14 mouse cellular contexts compared by ENCODE assay signal in genomic region chr11:73207621-73208020, GRCm38 (mm10). TPM values are rescaled to one million over a fixed set of nuclear protein-coding genes. Genes with fewer than 3 reads are reported as not detected.
DNase-seq lines count a peak whose midpoint lies in the region; TF ChIP-seq lines count a peak whose summit lies in the region.
"Had no signal": no experiment of that assay in that cellular context is flagged by ENCODE, and none has a peak within 500 bp of the region (broad histone marks: within the 10 kb centered on the region; RNA-seq: fewer than 3 reads in every experiment).

No protein-coding gene starts in this region.

- no peak for TF ChIP-seq POLR2A in kidney, adult 2 months (IDR thresholded peaks at IDR 0.05; ENCODE audit: low read depth, low read length)

- no peak for DNase-seq in kidney, adult 2 months
- no peak for DNase-seq in kidney, postnatal 14 days
- DNase-seq in thymus, postnatal 25 days: peak; percentile 27
- DNase-seq in thymus, postnatal 10 days (ENCODE audit: low spot score in 2 of 2): no peak
- DNase-seq in induced T-regulatory cell, adult 2 months (ENCODE audit: low read depth): peak; percentile 52
- no peak for DNase-seq in cerebellum, adult 9-10 months
- DNase-seq in urinary bladder, postnatal 10 days (ENCODE audit: low spot score): no peak
- no peak for DNase-seq in embryo, embryonic 10 days (ENCODE audit: low spot score)
- DNase-seq: kidney, adult 9 months; lung, postnatal 14 days had no signal

- H3K27me3 ChIP-seq in kidney, adult 2 months (replicated peaks; ENCODE audit: control insufficient read depth, insufficient read depth, low read length): no peaks in the 10 kb centered on the region
- H3K27me3 ChIP-seq: limb, embryonic 12.5 days had no signal

- H3K4me3 ChIP-seq in kidney, adult 2 months (ENCODE audit: insufficient read depth, low read depth, low read length): no peak overlapping the region
- H3K4me3 ChIP-seq: heart, embryonic 10.5 days; hindbrain, embryonic 10.5 days; limb, embryonic 12.5 days had no signal

- peak; percentile 45 for TF ChIP-seq CTCF in kidney, adult 2 months (conservative IDR thresholded peaks at IDR 0.05; ENCODE audit: insufficient read depth, insufficient read length, low read depth, low read length)

- H3K27ac ChIP-seq in kidney, adult 2 months (ENCODE audit: insufficient read depth, low read depth, low read length): no peak overlapping the region
- H3K27ac ChIP-seq: heart, embryonic 10.5 days; hindbrain, embryonic 10.5 days; limb, embryonic 12.5 days had no signal

- WGBS in kidney, adult 2 months: 84% methylated on average over 2 of the region's 2 CpGs

- H3K36me3 ChIP-seq in kidney, adult 2 months (ENCODE audit: control insufficient read depth, insufficient read depth, low read length): no peaks in the 10 kb centered on the region
- H3K36me3 ChIP-seq: heart, embryonic 10.5 days; hindbrain, embryonic 10.5 days; limb, embryonic 12.5 days had no signal

- H3K4me1 ChIP-seq in kidney, adult 2 months (ENCODE audit: control insufficient read depth, insufficient read depth, low read length): no peaks in the 10 kb centered on the region
- H3K4me1 ChIP-seq: heart, embryonic 10.5 days; hindbrain, embryonic 10.5 days; limb, embryonic 12.5 days had no signal

RNA-seq across cellular contexts. Expression of gene Shpk, which starts 8.4 kb away (rescaled TPM):
- polyA plus RNA-seq in kidney, adult 2 months (2012; rRNA removed): 17.7 and 18.5 TPM in 2 replicates

RNA-seq across cellular contexts. Expression of gene Ctns, which starts 8.8 kb away (rescaled TPM):
- 37.1 and 37.5 TPM in 2 replicates for polyA plus RNA-seq in kidney, adult 2 months (2012; rRNA removed)

RNA-seq across cellular contexts. Expression of gene Trpv1, which starts 26.5 kb away (rescaled TPM):
- polyA plus RNA-seq in kidney, adult 2 months (2012; rRNA removed): 0.16 and 0.18 TPM in 2 replicates
- polyA plus RNA-seq: G1E; heart, embryonic 10.5 days; hindbrain, embryonic 10.5 days had no signal

RNA-seq across cellular contexts. Expression of gene Tax1bp3, which starts 30.7 kb away (rescaled TPM):
- 86.5 and 104 TPM in 2 replicates for polyA plus RNA-seq in kidney, adult 2 months (2012; rRNA removed)

RNA-seq across cellular contexts. Expression of gene Emc6, which starts 30.8 kb away (rescaled TPM):
- polyA plus RNA-seq in kidney, adult 2 months (2012; rRNA removed): 77.6 and 91.0 TPM in 2 replicates

Comparison
In these comparisons a context has a peak if more than half of its experiments do, and no peak if none do; other contexts are left out.
1. DNase-seq: peak in thymus, postnatal 25 days (single experiment) and induced T-regulatory cell, adult 2 months (single experiment); none in kidney, adult 2 months (single experiment), kidney, postnatal 14 days (single experiment), thymus, postnatal 10 days (0 of 2), cerebellum, adult 9-10 months (single experiment), urinary bladder, postnatal 10 days (single experiment) and embryo, embryonic 10 days (single experiment).